Mouse (Mus musculus) Patski (cell line): Measurements from ENCODE around the gene Fbxo9. TPM values are rescaled to one million over a fixed set of nuclear protein-coding genes. Genes with fewer than 3 reads are reported as not detected.
A peak's percentile ranks its signal among the peaks of the same experiment; 100 is the strongest.
"Not testable (repeated sequence)": the region's sequence is repeated elsewhere in the genome, so short reads cannot be mapped to it uniquely, and the experiment has no call there.

Source experiments
- ATAC-seq: fragments of 100-300 bp; one replicate; pipeline ENCODE4 v1.8.0; 2021
- CTCF ChIA-PET: fragments of 350-600 bp; sonication (Branson Sonifier 250); formaldehyde crosslinking; loops from one replicate; lab custom pipeline; 2022; ENCODE audit warnings: inconsistent platforms; lab: Charles Lee
- POLR2A ChIA-PET: fragments of 350-600 bp; sonication (Branson Sonifier 250); formaldehyde crosslinking; loops from one replicate; lab custom pipeline; 2022; ENCODE audit warnings: antibody characterized with exemption, inconsistent platforms; lab: Charles Lee
- DNase-seq: peaks from one replicate; pipeline ENCODE4 v3.0.0-alpha.2; 2011; ENCODE audit warnings: low read depth, low spot score
- H3K27me3 ChIP-seq: fragments of 371-371 bp; one replicate; pipeline ENCODE4 v1.5.1; 2021
- CTCF ChIP-seq: fragments of 100-300 bp; IDR thresholded peaks from one replicate; pipeline ENCODE4 v1.5.1; 2021
- in situ Hi-C: fragments of 300-500 bp; cut with MboI; formaldehyde crosslinking; loops from 3 replicates; pipeline ENCODE4 v1.11.1; 2018; ENCODE audit warnings: low pct_unique_long_range_greater_than_20kb, mixed read lengths
- polyA plus RNA-seq: library from polyadenylated mRNA; unstranded; gene quantifications from one replicate; pipeline ENCODE4 v1.2.3, GENCODE M21; 2021

Gene Fbxo9
- polyA plus RNA-seq: 52.2 TPM

- in situ Hi-C loops: no loop called here
- TF ChIP-seq CTCF: no peak
- ChIA-PET CTCF (interaction anchor here (1.0 to 1.1 kb wide), 3 partner anchors 22 to 95 kb away, joined by 3 read pairs; no protein-coding TSS in a partner anchor), POLR2A (interaction anchor here (0.7 kb wide), 1 partner anchor 362 kb away, joined by 3 read pairs; no protein-coding TSS in a partner anchor)
- H3K27me3 ChIP-seq: no peaks in the 10 kb centered on the region
- ATAC-seq: peak; percentile 68
- DNase-seq: peak; percentile 76
These were observed at the start of gene Fbxo9, which contains the start of gene Ick for GRCm38 (mm10) chr9:78108796-78109239. Gene Fbxo9 (minus strand): TSS chr9:78109065. Gene Ick (plus strand): TSS chr9:78109192.

- in situ Hi-C loops: loop anchor here (5.0 kb wide), 1 partner anchor 40 kb away; no protein-coding TSS in a partner anchor
- POLR2A ChIA-PET: no interaction called here
- no peak for TF ChIP-seq CTCF
- no peak for ATAC-seq
- H3K27me3 ChIP-seq: no peaks in the 10 kb centered on the region
- DNase-seq: no peak
- CTCF ChIA-PET: interaction anchor here (1.6 kb wide), 1 partner anchor 12 kb away, joined by 5 read pairs; no protein-coding TSS in a partner anchor
These were observed 48.4 kb upstream of the Fbxo9 start for GRCm38 (mm10) chr9:78157221-78157620.

GRCm38 (mm10) chr9:78154211-78154977 lies 45.5 kb upstream of the Fbxo9 start:
- no peak for TF ChIP-seq CTCF
- no peaks in the 10 kb centered on the region for H3K27me3 ChIP-seq
- DNase-seq (no peak), ATAC-seq (no peak)
- in situ Hi-C loops: no loop called here
- CTCF ChIA-PET: no interaction called here
- POLR2A ChIA-PET: no interaction called here

GRCm38 (mm10) chr9:78149770-78150169 lies 40.9 kb upstream of the Fbxo9 start:
- ATAC-seq, POLR2A ChIA-PET, DNase-seq, H3K27me3 ChIP-seq, in situ Hi-C loops: not testable (repeated sequence)
- CTCF ChIA-PET: interaction anchor here (1.6 kb wide), 1 partner anchor 27 kb away, joined by 3 read pairs; no protein-coding TSS in a partner anchor

GRCm38 (mm10) chr9:78148149-78148548 lies 39.3 kb upstream of the Fbxo9 start:
- no peak for TF ChIP-seq CTCF
- ChIA-PET CTCF (no interaction called here), POLR2A (no interaction called here)
- ATAC-seq (no peak), DNase-seq (no peak)
- H3K27me3 ChIP-seq: no peaks in the 10 kb centered on the region
- in situ Hi-C loops: no loop called here

- in situ Hi-C loops: no loop called here
- CTCF ChIA-PET: interaction anchor here (1.1 kb wide), 1 partner anchor 34 kb away, joined by 4 read pairs; no protein-coding TSS in a partner anchor
- no peak for ATAC-seq
- no peak for DNase-seq
- H3K27me3 ChIP-seq: no peaks in the 10 kb centered on the region
- POLR2A ChIA-PET: no interaction called here
- no peak for TF ChIP-seq CTCF
These were observed 37.8 kb upstream of the Fbxo9 start for GRCm38 (mm10) chr9:78146627-78147026.

GRCm38 (mm10) chr9:78146099-78146498 lies 37.2 kb upstream of the Fbxo9 start:
- CTCF ChIA-PET: interaction anchor here (1.1 kb wide), 1 partner anchor 33 kb away, joined by 4 read pairs; no protein-coding TSS in a partner anchor
- POLR2A ChIA-PET: no interaction called here
- no peak for ATAC-seq
- in situ Hi-C loops: no loop called here
- DNase-seq: no peak
- no peaks in the 10 kb centered on the region for H3K27me3 ChIP-seq
- no peak for TF ChIP-seq CTCF

- no peak for ATAC-seq
- TF ChIP-seq CTCF: no peak
- in situ Hi-C loops: no loop called here
- POLR2A ChIA-PET: no interaction called here
- DNase-seq: no peak
- H3K27me3 ChIP-seq: no peaks in the 10 kb centered on the region
- CTCF ChIA-PET: interaction anchor here (1.5 kb wide), 1 partner anchor 14 kb away, joined by 5 read pairs; no protein-coding TSS in a partner anchor
These were observed 30.6 kb upstream of the Fbxo9 start for GRCm38 (mm10) chr9:78139463-78139862.

- TF ChIP-seq CTCF: no peak
- in situ Hi-C loops: no loop called here
- DNase-seq: no peak
- ChIA-PET POLR2A (no interaction called here), CTCF (no interaction called here)
- no peak for ATAC-seq
- no peaks in the 10 kb centered on the region for H3K27me3 ChIP-seq
These were observed 29.3 kb upstream of the Fbxo9 start for GRCm38 (mm10) chr9:78138044-78138676.

- CTCF ChIA-PET: no interaction called here
- POLR2A ChIA-PET: no interaction called here
- no peak for DNase-seq
- ATAC-seq: no peak
- no peaks in the 10 kb centered on the region for H3K27me3 ChIP-seq
- in situ Hi-C loops: no loop called here
- TF ChIP-seq CTCF: no peak
These were observed 26.8 kb upstream of the Fbxo9 start for GRCm38 (mm10) chr9:78135658-78136057.

GRCm38 (mm10) chr9:78126643-78127042 lies 17.8 kb upstream of the Fbxo9 start:
- in situ Hi-C loops: no loop called here
- ATAC-seq: no peak
- no peak for TF ChIP-seq CTCF
- ChIA-PET CTCF (no interaction called here), POLR2A (no interaction called here)
- no peak for DNase-seq
- H3K27me3 ChIP-seq: no peaks in the 10 kb centered on the region
